In genomic region chr17:42714991-42715390, GRCm38 (mm10) we compare ENCODE assay signal across 25 mouse cellular contexts. TPM values are rescaled to one million over a fixed set of nuclear protein-coding genes. Genes with fewer than 3 reads are reported as not detected.
DNase-seq lines count a peak whose midpoint lies in the region; ATAC-seq and TF ChIP-seq lines count a peak whose summit lies in the region.
"Had no signal": no experiment of that assay in that cellular context is flagged by ENCODE, and none has a peak within 500 bp of the region (broad histone marks: within the 10 kb centered on the region; RNA-seq: fewer than 3 reads in every experiment).

No protein-coding gene starts in this region.

- no peak for DNase-seq in lung, postnatal 25 days (ENCODE audit: low spot score)
- peak; percentile 32 to 75 for DNase-seq in layer of hippocampus, adult 2 months (ENCODE audit: low spot score in 2 of 2)
- peak; percentile 45 to 53 for DNase-seq in layer of hippocampus, postnatal 10 days (ENCODE audit: low spot score in 2 of 2)
- DNase-seq in left cerebral cortex, postnatal 25 days (ENCODE audit: low spot score in 2 of 2) = no peak
- no peak for DNase-seq in midbrain, embryonic 14.5 days
- DNase-seq in right cerebral cortex, postnatal 14 days = no peak
- DNase-seq: adrenal gland, adult 8-10 months; adrenal gland, postnatal 36 days; cerebellum, adult 11 months; cerebellum, adult 8-10 months; embryo, embryonic 11 days; gastrocnemius, postnatal 14 days; heart, adult 2 months; heart, postnatal 14 days had no signal

- WGBS in lung, embryonic 16.5 days = 80% methylated on average over 7 of the region's 7 CpGs
- 95% methylated on average over 7 of the region's 7 CpGs for WGBS in midbrain, embryonic 14.5 days

- H3K9me3 ChIP-seq in lung, embryonic 16.5 days (ENCODE audit: control insufficient read depth, low read length) = no peaks in the 10 kb centered on the region
- H3K9me3 ChIP-seq in midbrain, embryonic 14.5 days (ENCODE audit: control insufficient read depth, low read length) = no peaks in the 10 kb centered on the region
- H3K9me3 ChIP-seq: embryonic facial prominence, embryonic 15.5 days; heart, embryonic 15.5 days; hindbrain, embryonic 10.5 days had no signal

- no peak overlapping the region for H3K27ac ChIP-seq in lung, embryonic 16.5 days (ENCODE audit: low read length)
- H3K27ac ChIP-seq in layer of hippocampus, adult 2 months = peak overlapping the region; percentile 48; the same call in 1 of the 2 replicates
- no peak overlapping the region for H3K27ac ChIP-seq in midbrain, embryonic 14.5 days (replicated peaks; ENCODE audit: low read depth, low read length)
- H3K27ac ChIP-seq: embryonic facial prominence, embryonic 15.5 days; heart, adult 2 months; heart, embryonic 15.5 days; hindbrain, embryonic 10.5 days; hindbrain, embryonic 14.5 days had no signal

- H3K4me3 ChIP-seq in lung, embryonic 16.5 days (ENCODE audit: low read length) = no peak overlapping the region
- H3K4me3 ChIP-seq in layer of hippocampus, adult 2 months = no peak overlapping the region
- no peak overlapping the region for H3K4me3 ChIP-seq in midbrain, embryonic 14.5 days (replicated peaks; ENCODE audit: low read depth, low read length)
- H3K4me3 ChIP-seq: embryonic facial prominence, embryonic 15.5 days; heart, adult 2 months; heart, embryonic 15.5 days; hindbrain, embryonic 10.5 days had no signal

- no peak overlapping the region for H3K9ac ChIP-seq in lung, embryonic 16.5 days (ENCODE audit: low read length)
- H3K9ac ChIP-seq in midbrain, embryonic 14.5 days (replicated peaks; ENCODE audit: low read length) = no peak overlapping the region
- H3K9ac ChIP-seq: embryonic facial prominence, embryonic 15.5 days; heart, embryonic 15.5 days; hindbrain, embryonic 14.5 days had no signal

- no peaks in the 10 kb centered on the region for H3K4me1 ChIP-seq in lung, embryonic 16.5 days (replicated peaks; ENCODE audit: control insufficient read depth, insufficient read depth, low read length)
- H3K4me1 ChIP-seq in midbrain, embryonic 14.5 days (ENCODE audit: control insufficient read depth, insufficient read depth, low read length) = no peaks in the 10 kb centered on the region
- H3K4me1 ChIP-seq: embryonic facial prominence, embryonic 15.5 days; heart, embryonic 15.5 days; hindbrain, embryonic 10.5 days had no signal

- no peaks in the 10 kb centered on the region for H3K36me3 ChIP-seq in lung, embryonic 16.5 days (ENCODE audit: control insufficient read depth, insufficient read depth, low read length)
- H3K36me3 ChIP-seq in midbrain, embryonic 14.5 days (ENCODE audit: control insufficient read depth, insufficient read depth, low read length) = no peaks in the 10 kb centered on the region
- H3K36me3 ChIP-seq: embryonic facial prominence, embryonic 15.5 days; heart, embryonic 15.5 days; hindbrain, embryonic 10.5 days had no signal

- H3K27me3 ChIP-seq in lung, embryonic 16.5 days (ENCODE audit: control insufficient read depth, insufficient read depth, low read depth, low read length) = no peaks in the 10 kb centered on the region
- H3K27me3 ChIP-seq in midbrain, embryonic 14.5 days (ENCODE audit: control insufficient read depth, insufficient read depth, low read length) = no peaks in the 10 kb centered on the region
- H3K27me3 ChIP-seq: embryonic facial prominence, embryonic 15.5 days; heart, embryonic 15.5 days had no signal

- no peak overlapping the region for H3K4me2 ChIP-seq in lung, embryonic 16.5 days (ENCODE audit: low read depth, low read length)
- no peak overlapping the region for H3K4me2 ChIP-seq in midbrain, embryonic 14.5 days (ENCODE audit: low read length)
- H3K4me2 ChIP-seq: embryonic facial prominence, embryonic 15.5 days; heart, embryonic 11.5 days; heart, embryonic 15.5 days; hindbrain, embryonic 14.5 days had no signal

- no peak for TF ChIP-seq CTCF in layer of hippocampus, adult 2 months (conservative IDR thresholded peaks at IDR 0.05)

- intact Hi-C loops in left cerebral cortex, postnatal 25 days (cut with DNase I) = no loop called here

- peak; percentile 34; the same call in 1 of the 2 replicates for ATAC-seq in lung, embryonic 16.5 days (ENCODE audit: low read depth)
- no peak for ATAC-seq in midbrain, embryonic 14.5 days (ENCODE audit: low FRiP score, low TSS enrichment)
- ATAC-seq: forebrain, embryonic 16.5 days had no signal

RNA-seq across cellular contexts. Expression of gene Adgrf4, which starts 22.9 kb away (rescaled TPM):
- polyA plus RNA-seq in lung, embryonic 16.5 days (2015; fragmentation: Nextera tagmentation; extraction: Ambion mirVana) = 0.09 TPM in 1 of 2 replicates, not detected in the other
- 1 to 10 TPM; 1.3 to 2.1 TPM for total RNA-seq in layer of hippocampus, adult 2 months (2021)
- under 1 TPM; 0.65 to 0.85 TPM for total RNA-seq in layer of hippocampus, postnatal 10 days (2021)
- total RNA-seq in left cerebral cortex, postnatal 25 days (2021) = 1 to 10 TPM; 1.4 to 1.6 TPM
- 0.25 and 0.32 TPM in 2 replicates for polyA plus RNA-seq in midbrain, embryonic 14.5 days (2014; fragmentation: Nextera tagmentation; extraction: Ambion mirVana)
- total RNA-seq: common myeloid progenitor, adult 5-6 weeks; ES-E14 had no signal
- polyA plus RNA-seq: embryonic facial prominence, embryonic 11.5 days; forebrain, embryonic 11.5 days; hindbrain, embryonic 10.5 days had no signal

RNA-seq across cellular contexts. Expression of gene Adgrf2, which starts 27.0 kb away (rescaled TPM):
- polyA plus RNA-seq in lung, embryonic 16.5 days (2015; fragmentation: Nextera tagmentation; extraction: Ambion mirVana) = not detected in 2 replicates
- total RNA-seq in layer of hippocampus, adult 2 months (2021) = under 1 TPM; 0.71 to 0.74 TPM
- under 1 TPM; 0.42 to 0.66 TPM for total RNA-seq in layer of hippocampus, postnatal 10 days (2021)
- 1 to 10 TPM in 1 of 2 experiments, under 1 TPM in 1; 0.60 to 1.0 TPM for total RNA-seq in left cerebral cortex, postnatal 25 days (2021)
- 0.11 and 0.16 TPM in 2 replicates for polyA plus RNA-seq in midbrain, embryonic 14.5 days (2014; fragmentation: Nextera tagmentation; extraction: Ambion mirVana)
- total RNA-seq: adrenal gland, postnatal 36 days; common myeloid progenitor, adult 5-6 weeks had no signal
- polyA plus RNA-seq: embryonic facial prominence, embryonic 11.5 days; heart, embryonic 11.5 days; hindbrain, embryonic 10.5 days had no signal

Comparison
In these comparisons a context has a peak if more than half of its experiments do, and no peak if none do; other contexts are left out.
1. DNase-seq: peak in layer of hippocampus, adult 2 months (2 of 2) and layer of hippocampus, postnatal 10 days (2 of 2); none in lung, postnatal 25 days (single experiment), left cerebral cortex, postnatal 25 days (0 of 2), midbrain, embryonic 14.5 days (single experiment) and right cerebral cortex, postnatal 14 days (single experiment).